Mouse (Mus musculus) megakaryocyte, embryonic 14.5 days (primary cell): ENCODE measurements around the gene Nr6a1.

ENCODE experiments used
- FLI1 ChIP-seq: IDR thresholded peaks from 2 replicates; pipeline ENCODE4 v1.6.1; 2012; ENCODE audit warnings: low read length, inconsistent platforms, mixed read lengths
- GATA1 ChIP-seq: IDR thresholded peaks from 3 replicates; pipeline ENCODE4 v1.6.1; 2012; ENCODE audit warnings: mixed read lengths, low read length, inconsistent platforms, borderline replicate concordance

DNA sequence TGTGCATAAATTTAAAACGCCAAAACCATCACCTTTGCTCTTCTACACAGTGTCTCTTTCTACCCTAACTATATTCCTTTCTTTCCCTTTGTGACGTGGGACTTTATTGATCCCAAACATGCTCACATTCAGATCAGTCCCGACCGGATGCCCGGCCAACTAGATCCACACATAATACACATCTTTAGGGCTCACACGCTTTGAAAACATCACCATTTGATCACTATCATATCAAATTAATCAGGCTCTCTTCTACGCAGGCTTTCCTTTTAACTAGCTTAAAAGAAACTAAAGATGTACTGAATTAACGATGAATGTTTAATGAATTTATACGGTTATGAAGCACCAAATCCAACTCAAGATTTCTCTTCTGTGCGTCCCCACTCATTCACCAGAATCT is 2.9 kb downstream of the Nr6a1 start:
- TF ChIP-seq GATA1 (no peak), FLI1 (no peak)
